Mouse (Mus musculus): ENCODE data around the gene Aox1. TPM values are rescaled to one million over a fixed set of nuclear protein-coding genes. Genes with fewer than 3 reads are reported as not detected.
"Not testable (repeated sequence)": the region's sequence is repeated elsewhere in the genome, so short reads cannot be mapped to it uniquely, and the experiment has no call there.

The Aox1 gene
- polyA plus RNA-seq (2015; fragmentation: Nextera tagmentation; extraction: Ambion mirVana), result 0.22 TPM in 2 replicates

GRCm38 (mm10) chr1:58029636-58030117, at the start of gene Aox1:
Gene Aox1 (plus strand): TSS chr1:58029931.
- ATAC-seq (ENCODE audit: low FRiP score), result peak; percentile 76
- Histone ChIP-seq H3K9me3 (replicated peaks) (no peaks in the 10 kb centered on the region), H3K27me3 (replicated peaks) (no peaks in the 10 kb centered on the region), H3K4me2 (peak within 1 kb of the TSS; percentile 50), H3K36me3 (no peaks in the 10 kb centered on the region), H3K4me1 (peaks cover 12% of the 10 kb centered on the region), H3K9ac (replicated peaks) (no peak within 1 kb of the TSS), H3K27ac (replicated peaks) (peak within 1 kb of the TSS; percentile 63), H3K4me3 (replicated peaks) (peak within 1 kb of the TSS; percentile 23)
- 13% methylated on average over 12 of the region's 12 CpGs for WGBS

- H3K9me3 ChIP-seq (replicated peaks), result no peaks in the 10 kb centered on the region
- no peak overlapping the region for H3K27ac ChIP-seq (replicated peaks)
- no peaks in the 10 kb centered on the region for H3K36me3 ChIP-seq
- WGBS, result 71% methylated on average over 6 of the region's 6 CpGs
- no peak overlapping the region for H3K4me2 ChIP-seq
- no peaks in the 10 kb centered on the region for H3K4me1 ChIP-seq
- ATAC-seq (ENCODE audit: low FRiP score), result no peak
- no peak overlapping the region for H3K4me3 ChIP-seq (replicated peaks)
- H3K9ac ChIP-seq (replicated peaks), result no peak overlapping the region
- no peaks in the 10 kb centered on the region for H3K27me3 ChIP-seq (replicated peaks)
Observed at GRCm38 (mm10) chr1:57989052-57989600, 40.6 kb upstream of the Aox1 start.

DNA sequence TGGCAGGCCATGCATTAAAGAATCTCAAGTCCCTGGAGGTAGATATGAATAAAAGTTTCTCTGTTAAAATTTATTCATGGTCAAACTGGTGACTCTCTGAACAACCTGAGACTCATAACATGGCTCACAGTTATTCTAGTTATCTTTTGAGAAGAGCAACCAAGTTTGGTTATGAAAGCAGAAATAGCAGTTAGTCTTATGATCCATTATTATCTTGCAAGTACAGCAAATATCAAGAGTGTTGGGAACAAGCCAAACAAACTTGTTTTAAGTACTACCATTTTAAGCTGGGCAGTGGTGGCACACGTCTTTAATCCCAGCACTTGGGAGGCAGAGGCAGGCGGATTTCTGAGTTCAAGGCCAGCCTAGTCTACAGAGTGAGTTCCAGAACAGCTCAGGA, 38.5 kb upstream of the Aox1 start:
- peaks cover 2% of the 10 kb centered on the region for H3K4me1 ChIP-seq
- no peak overlapping the region for H3K9ac ChIP-seq (replicated peaks)
- no peak overlapping the region for H3K4me3 ChIP-seq (replicated peaks)
- H3K36me3 ChIP-seq, result no peaks in the 10 kb centered on the region
- no peak overlapping the region for H3K4me2 ChIP-seq
- no peak overlapping the region for H3K27ac ChIP-seq (replicated peaks)
- ATAC-seq (ENCODE audit: low FRiP score), result no peak
- no peaks in the 10 kb centered on the region for H3K27me3 ChIP-seq (replicated peaks)
- H3K9me3 ChIP-seq (replicated peaks), result no peaks in the 10 kb centered on the region
- 85% methylated on average over 2 of the region's 2 CpGs for WGBS

DNA sequence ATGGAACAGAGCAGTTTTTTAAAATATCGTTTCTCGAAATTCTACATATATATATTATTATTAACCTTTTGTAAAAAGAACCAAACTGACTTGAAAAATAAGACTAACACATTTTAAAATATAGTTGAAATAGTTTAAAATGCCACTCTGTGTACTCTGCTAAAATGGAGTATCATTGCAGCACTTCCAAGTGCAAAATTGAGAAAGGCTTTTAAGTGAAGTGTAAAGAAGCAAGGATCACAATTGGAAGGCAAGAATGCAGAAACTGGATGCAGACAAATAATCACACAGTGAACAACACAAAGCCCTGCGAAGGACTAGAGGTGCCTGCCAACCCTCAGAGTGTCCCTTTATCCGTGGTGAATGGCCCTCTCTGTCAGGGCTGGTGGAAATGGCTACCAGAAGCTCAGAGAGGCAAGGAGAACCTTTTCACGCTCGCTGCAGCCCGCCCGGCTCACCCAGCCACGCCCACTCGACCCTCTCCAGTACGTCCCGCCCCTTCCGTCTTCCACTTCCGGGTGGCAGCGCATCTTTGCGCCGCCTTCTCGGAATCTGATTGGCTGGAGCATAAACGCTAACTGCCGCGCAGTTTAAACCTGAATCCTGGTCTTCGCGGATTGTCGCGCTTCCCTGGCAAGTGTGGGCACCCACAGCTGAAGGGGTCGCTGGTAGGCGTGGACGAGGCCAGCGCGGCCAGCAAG, 34.1 kb upstream of the Aox1 start, which contains the start of gene Sgo2a:
TSS of gene Sgo2a (plus strand) at position 540 of the 701 bp plus-strand sequence.
- Histone ChIP-seq H3K9ac (replicated peaks) (peak within 1 kb of the TSS; percentile 69), H3K36me3 (no peaks in the 10 kb centered on the region), H3K27ac (replicated peaks) (peak within 1 kb of the TSS; percentile 92), H3K27me3 (replicated peaks) (no peaks in the 10 kb centered on the region), H3K4me2 (peak within 1 kb of the TSS; percentile 98), H3K9me3 (replicated peaks) (no peaks in the 10 kb centered on the region), H3K4me3 (replicated peaks) (peak within 1 kb of the TSS; percentile 91), H3K4me1 (peaks cover 7% of the 10 kb centered on the region)
- WGBS, result 7% methylated on average over 30 of the region's 30 CpGs
- peak; percentile 100 for ATAC-seq (ENCODE audit: low FRiP score)

DNA sequence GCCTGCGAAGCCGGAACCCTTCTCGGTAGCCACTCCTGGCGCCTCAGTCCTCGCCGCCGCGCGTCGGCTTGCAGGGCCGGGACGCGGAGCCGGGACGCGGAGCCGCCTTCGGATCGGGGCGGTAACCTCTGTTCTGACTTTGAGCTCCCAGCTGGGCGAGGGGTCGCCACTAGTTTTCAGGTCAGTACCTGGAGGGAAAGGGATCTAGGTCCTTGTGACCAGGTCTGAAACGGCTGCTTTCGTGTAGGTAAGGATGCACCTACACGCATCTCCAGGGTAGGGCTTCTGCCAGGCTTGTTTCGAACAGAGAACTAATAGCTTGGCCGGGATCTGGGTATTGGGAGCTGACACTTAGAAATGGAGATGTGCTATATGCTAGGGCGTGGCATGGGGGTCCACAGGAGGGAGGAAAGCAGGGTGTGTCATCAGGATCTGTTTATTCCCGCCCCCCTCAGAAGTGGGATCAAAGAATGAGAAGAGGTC, 33.6 kb upstream of the Aox1 start:
- Histone ChIP-seq H3K4me3 (replicated peaks) (peak overlapping the region; percentile 91), H3K36me3 (no peaks in the 10 kb centered on the region), H3K4me2 (peak overlapping the region; percentile 98), H3K4me1 (peaks cover 7% of the 10 kb centered on the region), H3K9me3 (replicated peaks) (no peaks in the 10 kb centered on the region), H3K27ac (replicated peaks) (no peak overlapping the region), H3K27me3 (replicated peaks) (no peaks in the 10 kb centered on the region), H3K9ac (replicated peaks) (peak overlapping the region; percentile 50)
- ATAC-seq (ENCODE audit: low FRiP score), result peak; percentile 43; the same call in 1 of the 2 replicates
- under 1% methylated on average over 29 of the region's 29 CpGs for WGBS

DNA sequence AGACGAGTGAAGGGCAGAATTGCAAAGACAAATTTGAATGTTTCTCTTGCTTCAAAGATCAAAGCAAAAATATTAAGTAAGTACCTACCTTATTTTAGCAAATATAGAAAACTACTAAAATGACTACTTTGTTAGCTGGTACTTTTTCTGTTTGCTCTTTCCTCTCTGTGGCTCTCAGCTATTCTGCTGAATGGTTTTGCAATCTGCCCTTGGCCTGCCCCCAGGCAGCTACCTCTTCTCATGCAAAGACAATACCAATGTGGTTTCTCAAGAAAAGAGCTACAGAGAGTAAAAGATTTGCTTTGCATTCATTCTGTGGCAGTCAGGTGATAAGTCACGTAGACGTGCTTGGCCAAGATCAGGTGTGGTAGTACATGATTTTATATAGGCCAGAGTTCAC, 31.6 kb upstream of the Aox1 start:
- Histone ChIP-seq H3K27me3 (replicated peaks) (no peaks in the 10 kb centered on the region), H3K4me3 (replicated peaks) (no peak overlapping the region), H3K27ac (replicated peaks) (no peak overlapping the region), H3K4me2 (no peak overlapping the region), H3K9ac (replicated peaks) (no peak overlapping the region), H3K9me3 (replicated peaks) (no peaks in the 10 kb centered on the region), H3K36me3 (no peaks in the 10 kb centered on the region), H3K4me1 (peaks cover 7% of the 10 kb centered on the region)
- ATAC-seq (ENCODE audit: low FRiP score), result no peak
- 79% methylated on average over 3 of the region's 3 CpGs for WGBS

DNA sequence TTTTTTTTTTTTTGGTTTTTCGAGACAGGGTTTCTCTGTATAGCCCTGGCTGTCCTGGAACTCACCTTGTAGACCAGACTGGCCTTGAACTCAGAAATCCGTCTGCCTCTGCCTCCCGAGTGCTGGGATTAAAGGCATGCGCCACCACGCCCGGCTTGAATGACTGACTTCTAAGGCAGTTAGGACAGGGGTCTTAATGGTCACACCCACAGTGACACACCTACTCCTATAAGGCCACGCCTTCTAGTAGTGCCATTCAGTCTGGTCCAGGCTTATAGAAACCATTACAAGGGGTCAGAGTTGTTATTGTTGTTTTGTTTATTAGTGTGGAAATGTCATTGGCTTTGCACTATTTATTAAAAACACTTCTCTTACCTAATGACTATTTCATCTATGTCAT, 23.3 kb upstream of the Aox1 start:
- ATAC-seq (ENCODE audit: low FRiP score); H3K9ac ChIP-seq (replicated peaks); H3K4me2 ChIP-seq; H3K36me3 ChIP-seq; H3K9me3 ChIP-seq (replicated peaks); H3K27me3 ChIP-seq (replicated peaks); H3K27ac ChIP-seq (replicated peaks); H3K4me3 ChIP-seq (replicated peaks); H3K4me1 ChIP-seq: not testable (repeated sequence)
- WGBS, result 97% methylated on average over 6 of the region's 7 CpGs

DNA sequence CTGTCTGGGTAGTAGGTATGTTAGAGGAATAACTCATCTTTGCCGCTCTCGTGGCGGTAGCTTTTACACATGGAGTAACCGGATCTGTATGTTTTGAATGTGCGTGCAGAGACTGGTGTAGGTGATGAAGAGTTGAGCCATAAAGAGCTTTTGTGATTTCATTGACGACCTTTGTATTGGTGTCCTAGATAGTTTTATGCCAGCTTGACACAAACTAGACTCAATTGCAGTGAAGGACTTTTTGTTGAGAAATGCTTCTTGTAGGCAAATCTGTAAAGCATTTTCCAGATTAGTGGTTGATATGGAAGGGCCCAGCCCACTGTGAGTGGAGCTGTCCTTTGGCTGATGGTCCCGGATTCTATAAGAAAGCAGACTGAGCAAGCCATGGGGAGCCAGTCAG, 10.9 kb upstream of the Aox1 start, which contains the start of gene Kctd18:
TSS of gene Kctd18 (minus strand) at position 101 of the 400 bp plus-strand sequence.
- no peak for ATAC-seq (ENCODE audit: low FRiP score)
- H3K9me3 ChIP-seq (replicated peaks), result no peaks in the 10 kb centered on the region
- 95% methylated on average over 7 of the region's 7 CpGs for WGBS
- no peak within 1 kb of the TSS for H3K9ac ChIP-seq (replicated peaks)
- H3K27me3 ChIP-seq (replicated peaks), result no peaks in the 10 kb centered on the region
- H3K36me3 ChIP-seq, result peaks cover 7% of the 10 kb centered on the region; the same call in 1 of the 2 replicates
- no peaks in the 10 kb centered on the region for H3K4me1 ChIP-seq
- no peak within 1 kb of the TSS for H3K4me3 ChIP-seq (replicated peaks)
- no peak within 1 kb of the TSS for H3K4me2 ChIP-seq
- no peak within 1 kb of the TSS for H3K27ac ChIP-seq (replicated peaks)

DNA sequence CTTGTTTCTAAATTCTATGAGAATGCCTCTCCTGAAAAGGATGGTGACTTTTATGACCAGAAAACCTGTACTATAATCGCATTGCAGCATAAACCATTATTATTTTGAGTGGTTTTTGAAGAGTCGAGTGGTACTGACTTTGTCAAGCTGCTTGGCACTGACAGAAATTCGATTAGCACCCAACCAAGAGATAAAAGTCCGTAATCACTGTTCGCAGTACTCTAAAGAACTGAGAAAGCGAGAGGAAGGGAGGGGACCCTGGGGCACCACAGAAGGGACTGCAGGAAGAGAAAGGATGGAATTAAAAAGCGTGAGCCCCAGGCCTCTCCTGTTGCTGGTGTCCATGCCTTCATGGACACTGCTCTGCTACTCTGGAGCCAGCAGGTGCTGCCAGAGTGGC, 2.0 kb upstream of the Aox1 start:
- no peak overlapping the region for H3K4me2 ChIP-seq
- no peaks in the 10 kb centered on the region for H3K27me3 ChIP-seq (replicated peaks)
- no peak overlapping the region for H3K4me3 ChIP-seq (replicated peaks)
- peaks cover 12% of the 10 kb centered on the region for H3K4me1 ChIP-seq
- no peak overlapping the region for H3K27ac ChIP-seq (replicated peaks)
- H3K36me3 ChIP-seq, result no peaks in the 10 kb centered on the region
- 86% methylated on average over 7 of the region's 7 CpGs for WGBS
- no peak for ATAC-seq (ENCODE audit: low FRiP score)
- no peak overlapping the region for H3K9ac ChIP-seq (replicated peaks)
- no peaks in the 10 kb centered on the region for H3K9me3 ChIP-seq (replicated peaks)

DNA sequence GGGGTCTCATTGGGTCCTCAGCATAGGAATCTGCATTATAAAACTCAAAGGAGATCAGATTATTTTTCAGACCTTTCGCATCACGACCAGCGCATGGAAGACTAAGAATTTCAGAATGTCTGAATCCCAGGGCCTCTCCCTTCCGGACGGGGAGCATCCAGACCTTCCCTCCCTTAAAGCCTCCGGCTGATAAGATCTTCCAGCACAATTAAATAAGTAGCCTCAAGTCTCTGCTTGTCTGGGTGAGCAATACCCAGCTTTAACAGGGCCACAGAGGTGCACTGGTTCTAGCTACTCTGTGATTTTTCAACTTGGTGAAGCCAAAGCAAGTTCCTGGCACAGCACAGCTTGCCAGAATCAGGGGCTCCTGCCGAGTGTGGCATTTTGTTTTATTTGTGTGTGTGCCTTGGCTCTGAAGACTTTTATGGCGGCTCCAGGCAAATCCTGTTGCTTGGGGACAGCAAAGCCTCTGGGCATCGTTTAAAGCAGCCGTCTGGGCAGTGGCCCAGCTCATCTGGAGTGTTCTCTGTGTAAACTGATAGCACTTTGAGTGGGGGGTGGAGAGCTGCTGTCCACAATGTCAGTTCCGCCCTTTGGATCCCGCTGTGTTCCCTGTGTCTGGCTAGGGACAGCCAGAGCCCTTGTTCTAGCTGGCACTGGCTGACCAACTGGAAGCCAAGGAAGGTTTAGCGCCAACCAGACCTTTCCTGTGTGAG, 583 bp downstream of the Aox1 start:
- no peaks in the 10 kb centered on the region for H3K36me3 ChIP-seq
- peak overlapping the region; percentile 63 for H3K27ac ChIP-seq (replicated peaks)
- peaks cover 12% of the 10 kb centered on the region for H3K4me1 ChIP-seq
- peak overlapping the region; percentile 23 for H3K4me3 ChIP-seq (replicated peaks)
- 24% methylated on average over 13 of the region's 13 CpGs for WGBS
- no peaks in the 10 kb centered on the region for H3K9me3 ChIP-seq (replicated peaks)
- H3K9ac ChIP-seq (replicated peaks), result no peak overlapping the region
- H3K4me2 ChIP-seq, result peak overlapping the region; percentile 50
- no peaks in the 10 kb centered on the region for H3K27me3 ChIP-seq (replicated peaks)
- peak; percentile 84 for ATAC-seq (ENCODE audit: low FRiP score)

DNA sequence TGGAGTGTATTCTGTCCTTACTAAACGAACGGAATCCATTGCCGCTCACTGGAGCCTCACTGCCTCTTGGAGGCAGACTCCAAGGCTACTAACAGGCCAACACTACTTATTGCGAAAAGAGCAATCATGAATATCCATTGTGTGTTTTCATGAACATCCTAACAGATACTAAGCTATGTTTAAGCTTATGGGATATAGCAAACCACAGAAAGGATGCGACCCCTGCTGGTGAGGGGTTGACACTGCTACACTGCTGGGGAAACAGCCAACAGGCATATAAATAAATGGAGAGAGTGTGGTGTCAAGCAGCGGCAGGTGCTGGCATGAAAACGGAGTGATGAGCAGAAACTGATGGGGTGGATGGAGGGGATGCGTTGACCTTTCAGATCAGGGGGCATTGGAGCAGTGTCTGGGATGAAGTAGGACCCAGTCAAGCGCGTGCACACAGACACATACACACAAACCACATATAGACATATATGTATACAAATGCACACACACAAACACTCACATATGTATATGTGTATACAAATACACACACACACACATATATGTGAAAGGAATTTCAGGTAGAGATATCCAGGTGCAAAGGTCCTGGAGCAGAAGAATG, 1.5 kb downstream of the Aox1 start:
- H3K27me3 ChIP-seq (replicated peaks), result no peaks in the 10 kb centered on the region
- H3K4me2 ChIP-seq, result no peak overlapping the region
- no peaks in the 10 kb centered on the region for H3K36me3 ChIP-seq
- H3K4me3 ChIP-seq (replicated peaks), result no peak overlapping the region
- 60% methylated on average over 10 of the region's 10 CpGs for WGBS
- no peaks in the 10 kb centered on the region for H3K9me3 ChIP-seq (replicated peaks)
- no peak overlapping the region for H3K9ac ChIP-seq (replicated peaks)
- H3K27ac ChIP-seq (replicated peaks), result 0 out of 2 replicates have a peak overlapping the region, but pooled peaks have one; percentile 63
- peaks cover 12% of the 10 kb centered on the region for H3K4me1 ChIP-seq
- 0 out of 2 replicates have a peak, but pooled peaks have one; percentile 55 for ATAC-seq (ENCODE audit: low FRiP score)

Measured in neural tube, embryonic 15.5 days (tissue).